Mouse (Mus musculus) hindbrain, postnatal 0 days (tissue): Measurements from ENCODE around the gene Sdcbp2. TPM values are rescaled to one million over a fixed set of nuclear protein-coding genes. Genes with fewer than 3 reads are reported as not detected.

Source experiments
- ATAC-seq: fragments of 200-750 bp; cut with Nextera tagmentation; 2 replicates; pipeline ENCODE4 v1.8.0; 2017; ENCODE audit warnings: mild to moderate bottlenecking, moderate TSS enrichment, moderate library complexity
- DNase-seq: peaks from one replicate; pipeline ENCODE4 v3.0.0-alpha.2; 2015; ENCODE audit warnings: low spot score
- H3K27ac ChIP-seq: fragments of 300-500 bp; sonication (generic); 2 replicates; pipeline ENCODE4 v1.5.1; 2014; ENCODE audit warnings: mild to moderate bottlenecking
- H3K27me3 ChIP-seq: fragments of 300-500 bp; sonication (generic); 2 replicates; pipeline ENCODE4 v1.6.1; 2014; ENCODE audit warnings: low read length, mixed read lengths; ENCODE audit not compliant: insufficient read depth
- H3K36me3 ChIP-seq: fragments of 300-500 bp; sonication (generic); 2 replicates; pipeline ENCODE4 v1.6.1; 2014; ENCODE audit warnings: low read length, mixed read lengths; ENCODE audit not compliant: insufficient read depth
- H3K4me1 ChIP-seq: fragments of 300-500 bp; sonication (generic); 2 replicates; pipeline ENCODE4 v1.6.1; 2014; ENCODE audit warnings: antibody characterized with exemption, low read length, mixed read lengths; ENCODE audit not compliant: insufficient read depth
- H3K4me2 ChIP-seq: fragments of 300-500 bp; sonication (generic); 2 replicates; pipeline ENCODE4 v1.6.1; 2014; ENCODE audit warnings: low read depth, mild to moderate bottlenecking, low read length, moderate library complexity, mixed read lengths
- H3K4me3 ChIP-seq: fragments of 300-500 bp; sonication (generic); 2 replicates; pipeline ENCODE4 v1.5.1; 2014; ENCODE audit warnings: low read length
- H3K9ac ChIP-seq: fragments of 300-500 bp; sonication (generic); replicated peaks from 2 replicates; pipeline ENCODE4 v1.6.1; 2014; ENCODE audit warnings: mild to moderate bottlenecking, low read length, moderate library complexity, mixed read lengths
- H3K9me3 ChIP-seq: fragments of 300-500 bp; sonication (generic); 2 replicates; pipeline ENCODE4 v1.6.1; 2016; ENCODE audit warnings: low read length, mixed read lengths
- CTCF ChIP-seq: IDR thresholded peaks from 2 replicates; pipeline ENCODE4 v1.5.1; 2016; ENCODE audit warnings: antibody characterized with exemption, control low read depth, low read depth
- WGBS: fragments of 180-500 bp; shearing (Covaris S2); extraction: QIAGEN DNeasy Blood & Tissue Kit; methylation state at CpG from one replicate; pipeline ENCODE4 v1.1.7; 2014; 5-methylcytosine and 5-hydroxymethylcytosine counted together
- polyA plus RNA-seq: library from polyadenylated mRNA; unstranded; fragments of >200 nt; fragmentation: Nextera tagmentation; extraction: Ambion mirVana; gene quantifications from 2 replicates; pipeline ENCODE4 v1.2.1, GENCODE M21; 2015
- total RNA-seq: library from RNA; depleted of rRNA; stranded (reverse); fragments of >200 nt; gene quantifications from 2 replicates; pipeline ENCODE4 v1.2.3, GENCODE M21; 2014; rRNA removed

The Sdcbp2 gene
- total and polyA plus RNA-seq, 2 experiments from 2014 or later: 0.42 to 1.3 TPM

GRCm38 (mm10) chr2:151636015-151636402 lies 63.6 kb downstream of the Sdcbp2 start:
- no peaks in the 10 kb centered on the region for H3K9me3 ChIP-seq
- ATAC-seq (no peak), DNase-seq (no peak)
- 56% methylated on average over 2 of the region's 2 CpGs for WGBS
- no peak overlapping the region for H3K4me2 ChIP-seq
- H3K27ac ChIP-seq: no peak overlapping the region
- peaks cover 4% of the 10 kb centered on the region; the same call in 1 of the 2 replicates for H3K4me1 ChIP-seq
- H3K36me3 ChIP-seq: no peaks in the 10 kb centered on the region
- no peak overlapping the region for H3K4me3 ChIP-seq
- no peak overlapping the region for H3K9ac ChIP-seq
- no peaks in the 10 kb centered on the region for H3K27me3 ChIP-seq
- no peak for TF ChIP-seq CTCF

Other genes starting within 250 kb of the Sdcbp2 start
- not detected in 2 replicates for gene 4921509C19Rik, start 96.5 kb upstream of the Sdcbp2 start, total RNA-seq
- gene 4921509C19Rik, start 96.5 kb upstream of the Sdcbp2 start, polyA plus RNA-seq: not detected in 2 replicates
- gene Nsfl1c, start 78.4 kb upstream of the Sdcbp2 start, total RNA-seq: 87.3 and 115 TPM in 2 replicates
- 233 and 237 TPM in 2 replicates for gene Nsfl1c, start 78.4 kb upstream of the Sdcbp2 start, polyA plus RNA-seq
- 64.5 and 72.1 TPM in 2 replicates for gene Fkbp1a, start 30.1 kb upstream of the Sdcbp2 start, total RNA-seq
- gene Fkbp1a, start 30.1 kb upstream of the Sdcbp2 start, polyA plus RNA-seq: 624 and 631 TPM in 2 replicates
- 86.8 and 90.5 TPM in 2 replicates for gene Snph, start 60.0 kb downstream of the Sdcbp2 start, total RNA-seq
- gene Snph, start 60.0 kb downstream of the Sdcbp2 start, polyA plus RNA-seq: 22.7 and 24.5 TPM in 2 replicates
- 0.11 and 0.58 TPM in 2 replicates for gene Rad21l, start 95.9 kb downstream of the Sdcbp2 start, total RNA-seq
- 0.25 and 0.28 TPM in 2 replicates for gene Rad21l, start 95.9 kb downstream of the Sdcbp2 start, polyA plus RNA-seq
- gene Tmem74b, start 129.4 kb downstream of the Sdcbp2 start, total RNA-seq: 27.3 and 35.8 TPM in 2 replicates
- 22.3 and 22.6 TPM in 2 replicates for gene Tmem74b, start 129.4 kb downstream of the Sdcbp2 start, polyA plus RNA-seq
- 63.5 and 73.7 TPM in 2 replicates for gene Psmf1, start 171.6 kb downstream of the Sdcbp2 start, total RNA-seq
- gene Psmf1, start 171.6 kb downstream of the Sdcbp2 start, polyA plus RNA-seq: 68.6 and 69.1 TPM in 2 replicates